Mouse (Mus musculus) cerebellum, adult 9-10 months (tissue): ENCODE results near the gene Lxn.
A peak's percentile ranks its signal among the peaks of the same experiment; 100 is the strongest.

Experiments
- DNase-seq: peaks from one replicate; pipeline ENCODE4 v3.0.0; 2022

Gene Lxn

GRCm38 (mm10) chr3:67463450-67464372, at the start of gene Lxn:
Lxn (minus strand) TSS chr3:67463926.
- peak; percentile 55 for DNase-seq

GRCm38 (mm10) chr3:67512807-67513206, 49.1 kb upstream of the Lxn start:
- peak; percentile 72 for DNase-seq

GRCm38 (mm10) chr3:67508216-67508892, 44.6 kb upstream of the Lxn start:
- no peak for DNase-seq

- DNase-seq: no peak
Measured at GRCm38 (mm10) chr3:67505286-67505685, 41.6 kb upstream of the Lxn start.

- no peak for DNase-seq
Measured at GRCm38 (mm10) chr3:67503878-67504277, 40.2 kb upstream of the Lxn start.

GRCm38 (mm10) chr3:67499406-67499791, 35.7 kb upstream of the Lxn start:
- DNase-seq: no peak

GRCm38 (mm10) chr3:67498773-67499405, 35.2 kb upstream of the Lxn start:
- no peak for DNase-seq

- DNase-seq: no peak
Measured at GRCm38 (mm10) chr3:67497998-67498397, 34.3 kb upstream of the Lxn start.

GRCm38 (mm10) chr3:67496310-67496709, 32.6 kb upstream of the Lxn start:
- no peak for DNase-seq

GRCm38 (mm10) chr3:67493132-67493531, 29.4 kb upstream of the Lxn start:
- DNase-seq: no peak

- DNase-seq: no peak
Measured at GRCm38 (mm10) chr3:67492086-67492869, 28.6 kb upstream of the Lxn start.

- no peak for DNase-seq
Measured at GRCm38 (mm10) chr3:67490156-67490555, 26.4 kb upstream of the Lxn start.

GRCm38 (mm10) chr3:67485233-67485632, 21.5 kb upstream of the Lxn start:
- DNase-seq: no peak

- no peak for DNase-seq
Measured at GRCm38 (mm10) chr3:67482400-67482799, 18.7 kb upstream of the Lxn start.

- no peak for DNase-seq
Measured at GRCm38 (mm10) chr3:67479806-67480205, 16.1 kb upstream of the Lxn start.

- DNase-seq: no peak
Measured at GRCm38 (mm10) chr3:67473438-67473837, 9.7 kb upstream of the Lxn start.

GRCm38 (mm10) chr3:67471408-67472127, 7.8 kb upstream of the Lxn start:
- DNase-seq: no peak

GRCm38 (mm10) chr3:67467281-67467680, 3.6 kb upstream of the Lxn start:
- DNase-seq: no peak

- DNase-seq: no peak
Measured at GRCm38 (mm10) chr3:67466576-67466975, 2.9 kb upstream of the Lxn start.

- no peak for DNase-seq
Measured at GRCm38 (mm10) chr3:67463001-67463400, 725 bp downstream of the Lxn start.

- no peak for DNase-seq
Measured at GRCm38 (mm10) chr3:67462578-67462977, 1.1 kb downstream of the Lxn start.

GRCm38 (mm10) chr3:67462015-67462414, 1.7 kb downstream of the Lxn start:
- no peak for DNase-seq
